Mouse (Mus musculus): ENCODE data around the gene Fam71a. TPM values are rescaled to one million over a fixed set of nuclear protein-coding genes. Genes with fewer than 3 reads are reported as not detected.
A peak's percentile ranks its signal among the peaks of the same experiment; 100 is the strongest.
"Not testable (repeated sequence)": the region's sequence is repeated elsewhere in the genome, so short reads cannot be mapped to it uniquely, and the experiment has no call there.

The Fam71a gene
- total RNA-seq, 2 experiments from 2014 or later = not detected

DNA sequence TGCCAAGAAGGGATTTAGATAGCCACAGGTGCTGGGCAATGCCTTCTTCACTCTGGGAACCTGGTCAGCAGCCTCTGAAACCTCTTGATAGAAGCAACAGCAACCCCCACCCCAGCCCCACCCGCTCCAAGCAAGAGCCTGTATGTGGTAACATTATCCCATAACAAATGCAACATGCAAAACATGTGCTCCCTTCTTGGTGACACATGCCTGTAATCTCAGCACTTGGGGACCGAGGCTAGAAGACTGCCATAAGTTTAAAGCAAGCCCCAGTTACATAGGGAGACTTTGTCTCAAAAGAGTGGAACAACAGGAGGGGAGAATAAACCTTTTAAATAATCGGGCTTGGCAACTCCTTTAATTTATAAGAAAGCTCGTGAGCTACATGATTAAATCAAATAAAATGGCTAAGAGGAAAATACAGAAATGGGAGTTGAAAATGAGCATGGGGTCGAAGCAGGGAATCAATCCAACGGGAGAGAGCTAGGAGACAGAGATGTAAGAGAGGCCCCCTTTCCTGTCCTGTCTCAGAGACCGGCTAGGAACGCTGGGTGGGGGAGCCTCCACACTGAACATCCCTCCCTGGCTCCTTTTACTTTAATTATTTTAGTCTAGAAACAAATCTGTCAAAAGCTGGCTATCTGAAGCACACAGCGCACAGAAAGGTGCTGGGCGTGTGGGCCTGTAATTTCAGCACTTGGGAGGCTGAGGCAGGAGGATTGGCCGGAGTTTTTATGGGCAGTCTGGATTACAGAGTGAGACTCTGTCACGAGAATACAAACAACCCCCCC, 17.0 kb upstream of the Fam71a start:
- no peak for DNase-seq

DNA sequence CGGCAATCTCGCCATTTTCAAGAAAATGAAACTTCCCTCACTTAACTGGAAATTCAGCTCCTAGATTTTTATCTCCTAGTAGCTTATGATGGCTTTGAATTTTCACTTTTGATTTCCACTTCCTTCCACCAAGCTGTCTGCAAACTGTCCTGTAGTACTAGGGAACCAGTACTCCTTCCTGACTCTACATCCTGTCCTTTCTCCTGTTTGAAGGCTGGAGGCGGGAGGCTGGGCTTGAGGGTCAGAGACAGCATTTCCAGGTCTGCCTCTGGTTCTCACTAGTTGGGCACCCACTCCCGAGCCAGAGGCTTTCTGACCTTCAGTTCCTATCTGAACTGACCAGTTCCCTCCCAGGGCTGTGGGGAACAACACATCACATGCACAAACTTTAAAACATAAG, 15.8 kb upstream of the Fam71a start:
- peak in 1 of 2 experiments; percentile 23 for DNase-seq

- no peak for DNase-seq
Observed at GRCm38 (mm10) chr1:191179846-191180245, 15.2 kb upstream of the Fam71a start.

DNA sequence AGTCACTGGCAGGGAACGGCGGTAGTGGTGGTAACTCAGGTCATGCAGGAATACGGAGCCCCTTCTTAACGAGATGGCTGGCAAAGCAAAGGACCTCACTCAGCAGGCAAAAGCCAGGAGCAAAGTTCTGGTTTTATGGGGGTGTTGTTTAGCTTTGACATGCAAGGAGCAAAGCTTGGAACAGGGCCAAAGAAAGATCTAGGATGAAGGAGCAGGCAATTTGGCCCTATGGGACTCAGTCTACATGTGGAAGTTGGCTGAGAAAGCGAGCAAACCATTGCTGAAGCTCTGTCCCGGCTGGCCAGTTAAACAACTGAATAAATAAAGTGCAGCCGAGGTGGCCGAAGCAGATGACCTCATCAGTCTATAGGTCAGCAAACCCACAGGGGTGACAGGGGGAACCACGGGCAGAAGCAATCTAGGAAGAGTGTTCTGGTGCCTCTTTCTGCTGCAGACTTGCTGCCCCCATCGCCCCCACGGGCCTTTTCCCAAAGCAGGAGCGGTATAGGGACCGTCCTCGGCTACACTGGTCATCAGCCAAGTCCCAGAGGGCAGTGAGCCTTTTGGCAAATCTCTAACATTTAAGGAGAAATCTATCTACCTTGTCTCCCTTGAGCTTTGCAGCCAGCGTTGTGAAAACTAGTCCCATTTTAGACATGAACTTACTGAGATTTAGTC, 14.0 kb upstream of the Fam71a start:
- DNase-seq = no peak

DNA sequence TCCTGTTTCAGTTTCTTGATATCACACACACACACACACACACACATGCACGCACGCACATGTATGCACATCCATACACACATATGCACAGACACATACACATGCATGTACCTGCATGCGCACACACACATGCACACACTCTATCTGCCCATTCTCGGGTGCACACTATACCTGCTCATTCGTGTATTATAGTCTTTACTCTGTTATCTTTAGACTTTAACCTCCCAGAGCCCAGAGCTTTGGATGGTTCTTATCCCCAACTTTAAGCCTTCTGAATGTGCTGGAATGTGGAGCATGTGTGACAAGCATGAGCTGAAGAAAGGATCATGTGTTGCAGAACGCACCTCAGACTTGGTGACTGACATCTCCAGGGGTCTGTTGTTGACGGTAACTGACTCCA, 12.3 kb upstream of the Fam71a start:
- no peak for DNase-seq

DNA sequence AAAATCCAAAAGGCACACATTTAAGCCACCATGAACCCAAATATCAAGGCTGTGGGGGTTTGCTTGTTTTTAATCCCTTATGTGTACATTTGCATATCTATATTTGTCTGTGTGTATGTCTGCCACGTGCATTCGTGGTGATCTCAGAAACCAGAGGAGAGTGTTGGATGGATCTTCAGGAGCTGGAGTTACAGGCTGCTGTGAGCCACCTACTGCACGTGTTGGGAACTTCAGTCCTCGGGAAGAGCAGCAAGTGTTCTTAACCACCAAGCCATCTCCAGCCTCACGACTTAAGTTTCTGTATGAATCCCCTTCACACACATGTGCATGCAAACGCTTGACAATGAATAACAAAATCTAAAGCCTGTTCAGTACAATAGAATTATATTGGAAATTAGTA, 7.9 kb upstream of the Fam71a start:
- DNase-seq = peak in 1 of 2 experiments; percentile 40

- DNase-seq = no peak
Observed at GRCm38 (mm10) chr1:191170444-191170843, 5.8 kb upstream of the Fam71a start.

DNA sequence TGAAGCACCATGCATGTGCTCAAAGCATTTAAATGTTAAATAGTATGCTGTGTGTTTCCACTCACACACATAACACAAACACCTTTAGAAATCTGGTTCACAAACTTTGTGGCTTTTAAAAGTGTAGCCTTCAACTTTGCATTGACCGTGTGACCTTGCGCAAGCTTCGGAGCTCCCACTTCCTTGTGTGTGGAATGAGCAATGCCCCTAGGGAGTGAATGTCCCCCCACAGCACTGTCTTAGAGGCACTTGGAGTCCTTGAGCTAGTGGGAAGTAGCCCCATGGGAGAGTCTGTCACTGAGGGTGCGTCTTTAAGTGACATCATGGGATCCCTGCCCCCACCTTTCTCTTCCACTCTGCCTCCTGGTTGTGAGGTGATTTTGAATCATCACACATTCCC, 1.6 kb upstream of the Fam71a start:
- no peak for DNase-seq

DNA sequence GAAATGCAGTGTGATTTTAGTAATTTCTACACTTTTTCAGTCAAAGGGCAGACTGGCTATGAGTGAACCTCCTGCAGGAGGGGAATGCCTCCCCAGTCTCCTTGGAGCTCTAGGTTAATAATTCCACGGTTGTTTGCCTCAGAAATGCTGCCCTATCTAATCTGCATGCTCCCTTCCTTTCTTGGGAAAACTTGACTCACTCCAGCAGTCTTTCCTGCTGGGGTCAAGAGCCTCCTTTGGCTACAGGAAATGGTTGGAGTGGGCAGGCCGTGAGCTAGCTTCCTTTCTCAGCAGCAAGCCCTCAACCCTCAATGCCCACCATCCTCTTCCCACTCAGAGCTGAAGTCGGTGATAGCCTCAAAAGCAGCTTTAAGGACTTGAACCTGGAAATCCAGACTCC, 10.3 kb downstream of the Fam71a start:
- no peak for DNase-seq

DNA sequence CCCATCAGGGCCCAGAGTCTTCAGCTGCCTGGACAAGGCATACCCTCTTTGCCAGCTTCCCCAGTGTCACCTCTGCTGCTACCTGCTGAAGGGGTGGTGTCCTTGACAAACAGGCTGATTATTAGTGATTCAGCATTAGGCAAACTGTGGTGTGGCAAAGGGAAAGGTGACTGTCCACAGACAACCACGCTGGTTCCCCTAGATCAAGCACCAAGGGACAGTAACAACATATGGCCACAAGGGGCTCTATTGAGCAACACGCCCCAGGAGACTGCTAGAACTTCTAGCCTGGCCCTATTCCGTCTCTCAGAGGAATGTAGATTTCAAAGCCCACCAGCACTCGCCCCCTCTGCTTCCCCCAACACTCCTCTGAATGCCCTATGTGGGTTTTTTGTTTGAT, 11.6 kb downstream of the Fam71a start:
- DNase-seq = peak; percentile 47 to 48

- no peak for DNase-seq
Observed at GRCm38 (mm10) chr1:191150924-191151605, 13.6 kb downstream of the Fam71a start.

DNA sequence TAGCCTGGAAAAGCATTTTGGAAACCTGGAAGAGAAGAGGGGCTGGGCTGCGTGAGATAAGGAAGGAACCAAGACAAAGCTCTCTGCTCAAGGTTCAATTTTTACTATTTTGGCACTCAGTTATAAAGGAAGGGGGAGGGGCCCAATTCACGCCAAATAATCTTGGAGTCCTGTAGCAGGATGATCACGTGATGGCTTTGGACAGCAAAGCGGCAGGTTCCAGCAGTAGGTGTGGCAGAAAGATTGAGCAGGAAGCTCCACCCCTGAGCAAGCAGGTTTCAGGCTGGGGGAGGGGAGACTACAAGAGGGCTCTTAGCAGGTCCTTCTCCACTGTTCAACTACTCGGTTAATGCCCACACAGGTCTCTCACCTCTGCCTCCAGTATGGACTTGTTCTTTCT, 15.1 kb downstream of the Fam71a start:
- not testable (repeated sequence) for DNase-seq

- DNase-seq = no peak
Observed at GRCm38 (mm10) chr1:191140983-191141382, 23.6 kb downstream of the Fam71a start.

GRCm38 (mm10) chr1:191138874-191139495, 25.6 kb downstream of the Fam71a start:
- no peak for DNase-seq

- no peak for DNase-seq
Observed at GRCm38 (mm10) chr1:191138436-191138835, 26.2 kb downstream of the Fam71a start.

DNA sequence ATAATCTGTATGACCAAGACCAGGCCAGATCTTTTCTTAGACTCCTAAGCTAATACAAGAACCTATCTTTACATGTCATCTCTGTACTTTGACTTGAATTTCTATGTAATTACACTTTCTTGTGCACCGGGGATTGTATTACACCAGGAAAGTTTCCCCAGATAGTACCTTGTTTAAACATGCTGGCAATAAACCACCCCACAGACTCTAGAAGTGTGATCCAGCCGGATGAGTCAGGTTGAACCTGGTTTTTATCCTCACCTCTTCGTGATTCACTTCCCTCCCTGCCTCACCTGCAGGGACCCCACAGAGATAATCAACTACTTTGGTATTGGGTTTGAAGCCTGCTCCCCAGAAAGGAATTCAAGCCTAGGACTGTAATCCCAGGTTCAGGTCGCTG, 29.2 kb downstream of the Fam71a start:
- no peak for DNase-seq

DNA sequence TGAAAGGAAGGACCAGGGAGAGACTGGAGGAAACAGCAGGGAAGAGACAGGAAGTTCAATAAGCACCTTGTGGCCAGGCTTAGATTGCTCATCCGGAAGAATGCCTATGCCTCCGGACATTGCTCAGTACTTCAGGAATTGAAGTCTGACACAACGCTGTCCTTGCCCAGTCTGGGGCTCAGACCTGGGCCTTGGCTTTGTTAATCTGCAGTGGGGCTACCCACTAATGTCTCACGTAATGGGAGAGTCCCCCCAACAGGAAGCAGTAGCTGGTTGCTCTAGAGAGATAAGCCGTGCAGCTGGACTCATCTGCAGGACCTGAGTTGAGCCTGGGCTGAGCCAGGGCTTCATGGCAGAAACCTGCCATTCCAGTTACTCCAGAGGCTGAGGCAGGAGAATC, 31.7 kb downstream of the Fam71a start:
- no peak for DNase-seq

DNA sequence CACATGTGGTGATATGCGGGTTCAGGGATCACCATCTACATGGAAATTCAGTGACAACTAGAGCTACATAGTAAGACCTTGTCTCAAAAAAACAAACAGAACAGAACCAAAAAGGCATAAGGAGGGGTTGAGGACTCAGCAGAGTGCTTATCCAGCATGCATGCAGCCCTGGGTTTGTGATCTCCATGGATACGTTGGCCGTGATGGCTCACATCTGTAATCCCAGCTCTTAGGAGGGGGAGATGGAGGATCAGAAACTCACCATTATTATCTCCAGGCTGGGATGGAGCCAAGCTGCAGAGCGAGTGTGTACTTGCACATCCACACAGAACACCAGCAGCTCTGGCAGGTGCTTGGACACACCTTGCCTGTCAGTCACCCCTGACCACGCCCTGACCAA, 32.4 kb downstream of the Fam71a start:
- no peak for DNase-seq

DNA sequence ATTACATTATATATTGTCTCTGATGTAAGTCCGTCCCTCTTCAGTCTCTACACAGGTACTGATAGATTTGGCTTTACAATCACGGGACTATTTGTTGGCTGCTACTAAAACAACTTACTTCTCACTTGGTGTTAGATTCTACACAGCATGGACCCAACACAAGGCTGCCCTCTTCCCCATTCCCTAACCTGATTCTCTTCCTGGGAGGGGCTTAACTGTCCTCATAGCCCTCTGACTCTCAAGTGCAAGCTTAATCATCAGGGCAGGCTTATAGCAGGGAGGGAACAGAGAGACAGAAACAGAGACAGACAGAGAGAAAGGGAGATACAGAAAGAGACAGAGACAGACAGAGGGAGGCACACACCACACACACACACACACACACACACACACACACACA, 32.9 kb downstream of the Fam71a start:
- DNase-seq = no peak

- DNase-seq = peak; percentile 77 to 86
Observed at GRCm38 (mm10) chr1:191125811-191126638, 38.6 kb downstream of the Fam71a start.

DNA sequence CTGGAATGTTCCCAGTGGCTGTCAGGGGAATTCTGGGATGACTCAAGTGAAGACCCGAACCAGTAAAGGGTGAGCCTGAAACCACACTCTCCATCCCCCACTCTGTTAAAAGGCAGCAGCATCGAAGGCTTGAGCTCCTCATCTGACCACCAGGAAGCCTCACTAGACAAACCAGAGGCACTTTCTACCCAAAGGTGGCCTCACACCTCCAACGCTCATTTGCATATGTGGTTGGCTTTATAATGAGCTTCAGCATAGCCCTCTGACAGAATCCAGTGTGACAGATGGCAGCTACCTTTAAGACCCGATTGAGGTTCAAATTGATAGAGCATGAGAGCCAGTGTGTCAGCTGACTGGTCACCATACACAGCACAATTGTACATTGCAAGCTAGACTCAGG, 40.3 kb downstream of the Fam71a start:
- DNase-seq = no peak

DNA sequence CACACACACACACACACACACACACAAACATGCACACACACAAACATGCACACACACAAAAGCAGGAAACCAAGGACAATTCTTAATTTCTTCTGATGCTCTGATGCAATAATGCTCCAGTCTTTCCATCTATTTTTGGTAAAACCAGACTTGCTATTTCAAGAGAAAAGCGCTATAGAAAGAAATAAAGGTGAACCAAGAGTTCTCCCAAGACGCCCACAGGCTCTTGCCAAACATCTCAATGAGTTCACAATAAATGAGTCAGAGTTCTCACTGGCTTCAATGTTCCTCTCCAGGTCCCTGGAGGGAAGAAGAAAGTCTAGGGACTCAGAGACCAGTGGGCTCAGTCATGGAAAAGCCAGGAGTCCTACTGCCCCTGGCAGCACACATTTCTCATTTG, 40.9 kb downstream of the Fam71a start:
- no peak for DNase-seq

Measured in adrenal gland, postnatal 36 days (tissue).